Mouse (Mus musculus): Measurements from ENCODE around the gene Tdrkh.

- TF ChIP-seq CTCF (IDR thresholded peaks at IDR 0.05; ENCODE audit: extremely low read depth, insufficient read depth, insufficient read length, insufficient replicate concordance) (no peak), POLR2A (IDR thresholded peaks at IDR 0.05; ENCODE audit: low read depth, low read length) (no peak)
Observed at GRCm38 (mm10) chr3:94383476-94383875, 29.6 kb upstream of the Tdrkh start.

All from spleen, adult 2 months (tissue).